Mouse (Mus musculus): ENCODE results near the gene Trim34a.
A peak's percentile ranks its signal among the peaks of the same experiment; 100 is the strongest.

The Trim34a gene

GRCm38 (mm10) chr7:104290641-104291040 lies 46.4 kb downstream of the Trim34a start:
- no peaks in the 10 kb centered on the region for H3K27me3 ChIP-seq (ENCODE audit: control insufficient read depth, insufficient read depth, low read length, poor library complexity, severe bottlenecking)
- peak; percentile 70 for DNase-seq (ENCODE audit: low read depth, low spot score)
- H3K36me3 ChIP-seq (ENCODE audit: control insufficient read depth, insufficient read depth, low read length, poor library complexity, severe bottlenecking), result no peaks in the 10 kb centered on the region

DNA sequence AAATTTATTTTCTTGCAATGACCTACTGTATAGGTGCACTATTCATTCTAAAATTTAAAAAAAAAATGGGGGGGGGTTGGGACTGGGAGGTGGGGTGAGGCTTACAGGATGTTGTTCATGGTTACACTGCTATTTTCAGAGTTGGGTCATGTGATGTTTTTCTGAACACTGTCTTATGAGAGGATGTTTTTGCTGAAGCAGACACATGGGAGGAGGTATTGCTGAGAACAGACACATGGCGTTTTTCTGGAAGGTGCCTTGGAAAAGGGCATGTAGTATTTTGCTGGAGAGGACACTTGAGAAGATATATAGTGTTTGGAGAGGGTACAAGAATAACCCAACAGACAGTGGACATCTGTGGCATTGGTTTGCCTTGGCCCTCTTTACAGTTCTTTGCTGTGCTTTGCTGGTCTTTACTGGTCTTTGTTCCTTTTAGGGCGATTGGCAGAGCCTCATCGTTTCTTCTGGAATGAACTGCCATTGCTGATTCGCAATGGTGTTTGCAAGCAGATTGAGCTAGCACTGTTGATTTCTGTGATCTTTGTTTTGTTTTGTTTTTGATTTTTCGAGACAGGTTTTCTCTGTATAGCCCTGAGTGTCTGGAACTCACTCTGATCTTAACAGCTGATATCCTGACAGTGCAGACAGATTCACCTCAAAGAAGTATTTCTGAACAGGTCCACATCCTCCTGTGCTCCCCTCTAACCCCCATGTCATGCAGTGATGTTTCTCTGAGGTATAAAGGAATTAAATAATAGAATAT lies 47.6 kb downstream of the Trim34a start:
- peak; percentile 83 for DNase-seq (ENCODE audit: low read depth, low spot score)
- no peaks in the 10 kb centered on the region for H3K27me3 ChIP-seq (ENCODE audit: control insufficient read depth, insufficient read depth, low read length, poor library complexity, severe bottlenecking)
- no peaks in the 10 kb centered on the region for H3K36me3 ChIP-seq (ENCODE audit: control insufficient read depth, insufficient read depth, low read length, poor library complexity, severe bottlenecking)
